Mouse (Mus musculus) gastrocnemius, postnatal 4 days (tissue): ENCODE measurements at regions not wholly inside any gene's neighbourhood (a gene's known extent, or its start where the extent isn't known, plus 50 kb on each side); places are given as distances from the start of the nearest gene placed in this dataset. TPM values are rescaled to one million over a fixed set of nuclear protein-coding genes. Genes with fewer than 3 reads are reported as not detected.

Source experiments
- DNase-seq, 2 experiments: peaks; one replicate each; pipeline ENCODE4 v3.0.0; 2021 to 2022; ENCODE audit warnings: low spot score in 2 of 2, mixed read lengths in 2 of 2
- microRNA-seq: library from miRNA; unstranded; fragments of <30 nt; microRNA quantifications from one replicate; pipeline ENCODE4 v1.2.0, GENCODE M21; 2021

DNA sequence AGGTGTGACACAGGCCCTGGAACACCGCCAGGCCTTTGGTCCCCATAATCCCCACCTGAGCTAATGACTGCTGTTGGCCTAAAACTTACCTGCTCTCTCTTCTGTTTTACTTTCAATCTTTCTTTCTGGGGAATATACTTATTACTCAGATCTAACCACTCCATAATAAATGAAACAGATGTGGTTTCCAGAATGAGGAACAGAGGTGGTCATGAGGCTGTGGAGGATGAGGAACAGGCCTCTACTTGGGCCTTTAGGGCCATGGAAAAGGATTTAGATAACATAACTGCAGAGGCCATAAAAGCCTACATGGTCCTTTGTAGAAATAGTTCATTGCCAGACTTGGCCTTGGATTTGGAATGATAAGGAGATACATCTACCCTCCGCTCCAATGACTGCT is 74.1 kb downstream of the B3gnt5 start:
- DNase-seq, result no peak

DNA sequence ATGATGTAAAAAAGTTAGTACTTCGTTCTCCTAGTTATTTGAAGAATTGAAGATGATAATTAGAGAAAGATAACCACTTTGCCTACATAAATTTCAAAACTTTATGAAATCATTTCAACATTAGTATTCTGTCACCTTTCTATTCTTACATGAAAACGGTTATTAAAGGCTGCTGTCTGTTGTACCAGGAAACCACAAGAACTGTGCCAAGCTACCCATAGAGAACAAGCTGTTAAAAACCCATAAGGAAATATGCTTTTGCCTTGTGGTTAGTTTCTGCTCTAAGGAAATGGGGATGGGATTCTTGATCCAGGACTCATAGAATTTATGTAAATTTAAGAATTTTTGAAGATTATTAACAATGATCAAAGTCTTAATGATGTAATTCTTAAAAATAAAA is 74.7 kb downstream of the B3gnt5 start:
- no peak for DNase-seq

DNA sequence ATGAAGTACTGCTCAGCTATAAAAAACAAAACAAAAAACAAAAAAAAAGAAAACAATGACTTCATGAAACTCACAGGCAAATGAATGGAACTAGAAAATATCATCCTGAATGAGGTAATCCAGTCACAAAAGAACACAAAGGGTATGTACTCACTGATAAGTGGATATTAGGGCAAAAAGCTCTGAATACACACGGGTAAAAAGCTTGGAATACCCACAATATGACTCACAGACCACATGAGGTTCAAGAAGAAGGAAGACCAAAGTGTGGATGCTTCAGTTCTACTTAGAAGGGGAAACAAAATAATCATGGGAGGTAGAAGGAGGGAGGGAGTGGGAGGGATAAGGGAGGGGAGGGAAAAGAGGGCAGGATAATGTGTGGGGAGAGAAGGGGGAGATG is 79.8 kb downstream of the B3gnt5 start:
- DNase-seq, result no peak

DNA sequence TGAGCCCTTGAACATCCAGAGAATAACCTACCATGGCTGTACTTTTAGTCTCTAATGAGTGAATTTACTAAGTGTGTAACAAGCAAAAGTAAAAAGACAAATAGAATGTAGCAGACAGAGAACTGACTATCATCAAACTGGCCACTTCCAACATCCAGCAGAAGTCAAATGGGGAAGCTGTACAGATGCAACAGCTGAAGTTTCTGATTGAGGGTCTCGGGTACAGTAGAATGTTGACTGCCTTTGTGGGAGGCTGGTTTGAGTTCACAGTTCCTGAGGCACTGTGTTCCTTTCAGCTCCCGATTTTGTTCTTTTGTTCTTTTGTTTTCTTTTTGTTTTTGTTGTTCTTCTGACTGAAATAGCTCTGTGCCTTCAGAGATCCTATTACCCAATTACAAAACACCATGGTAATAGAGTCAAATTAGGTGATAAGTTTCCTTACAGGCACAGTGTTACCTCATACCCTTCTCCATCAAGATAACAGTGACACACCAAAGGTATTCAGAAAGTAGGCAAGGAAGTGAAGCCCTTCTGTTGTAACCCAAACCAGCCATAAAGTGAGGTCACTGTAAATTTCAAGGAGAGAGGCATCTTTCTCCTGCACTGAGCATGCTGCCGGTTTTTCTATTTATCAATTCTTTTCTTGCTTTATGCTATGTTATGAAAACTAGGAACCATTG is 82.5 kb downstream of the B3gnt5 start:
- no peak for DNase-seq

DNA sequence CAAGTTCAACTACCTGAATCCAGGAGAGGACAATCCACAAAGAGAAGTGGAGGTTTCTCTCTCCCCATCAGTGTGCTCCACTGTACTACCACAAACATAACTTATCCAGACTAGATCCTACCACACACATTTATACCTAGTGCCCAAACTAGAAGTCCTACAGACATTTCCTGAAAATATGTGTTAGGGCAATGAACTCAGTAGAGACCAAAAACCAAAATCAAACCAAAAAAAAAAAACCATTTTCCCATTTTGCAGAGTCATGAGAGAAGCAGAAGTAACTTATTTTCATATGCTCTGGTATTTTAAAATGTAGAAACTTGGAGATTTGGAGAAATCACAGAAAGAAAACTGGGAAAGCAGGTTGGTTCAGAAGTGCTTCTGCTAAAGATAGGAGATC is 83.7 kb downstream of the B3gnt5 start:
- DNase-seq, result no peak

DNA sequence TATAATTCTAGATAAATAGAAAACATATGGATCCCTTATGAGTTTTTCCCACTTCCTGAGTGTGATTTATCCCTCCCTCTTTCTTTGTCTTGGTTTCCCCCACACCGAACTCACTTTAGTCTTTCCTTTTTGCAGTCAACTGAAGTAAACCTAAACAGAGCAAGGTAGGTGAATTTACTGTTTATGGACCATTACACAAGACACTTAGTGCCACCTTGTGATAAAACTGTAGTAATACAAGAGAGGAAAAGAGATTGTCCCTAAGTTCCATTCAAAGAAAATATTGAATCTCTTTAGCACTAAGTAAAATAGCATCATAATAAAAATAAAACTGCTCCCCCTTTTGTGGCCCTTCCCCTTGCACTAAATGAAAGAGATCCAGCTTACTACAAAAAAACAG is 88.4 kb downstream of the B3gnt5 start:
- no peak for DNase-seq

DNA sequence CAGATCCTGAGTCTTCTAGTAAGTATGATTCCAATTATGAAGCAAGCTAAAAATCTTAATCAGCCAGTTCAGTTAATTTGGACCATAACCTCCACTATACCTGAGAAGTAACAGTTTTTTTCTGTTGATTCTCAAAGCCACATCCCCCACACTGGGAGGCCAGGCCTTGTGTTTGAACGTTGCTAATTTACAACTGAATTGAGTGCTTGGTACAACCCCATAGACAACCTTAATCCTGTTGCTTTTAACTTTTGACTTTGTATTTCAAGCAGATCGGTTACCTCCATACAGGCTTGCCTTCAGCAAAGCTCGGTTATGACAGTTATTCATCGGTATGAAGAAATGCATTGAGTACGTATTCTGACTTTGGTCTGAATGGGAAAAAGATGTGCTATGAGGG is 105.3 kb downstream of the B3gnt5 start:
- DNase-seq, result no peak

DNA sequence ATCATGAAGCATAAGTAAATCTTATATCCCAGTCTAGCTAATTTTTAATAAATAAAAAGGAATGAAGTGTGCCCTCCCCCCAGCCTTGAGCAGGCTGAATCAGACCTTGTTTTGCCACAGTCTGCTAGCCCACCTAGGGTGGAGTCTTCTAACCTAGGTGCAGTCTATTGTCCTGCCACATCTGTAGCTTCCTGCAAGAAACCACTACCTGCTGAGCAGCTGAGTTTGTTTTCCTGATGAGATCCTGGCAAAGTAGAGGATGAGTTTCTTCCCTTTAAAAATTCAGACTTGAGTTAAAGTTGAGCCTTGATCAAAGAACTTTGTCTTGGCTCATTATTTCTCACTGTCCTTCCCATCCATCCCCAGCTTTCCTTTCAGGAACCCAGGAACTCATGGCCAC is 105.9 kb downstream of the B3gnt5 start:
- DNase-seq, result no peak

DNA sequence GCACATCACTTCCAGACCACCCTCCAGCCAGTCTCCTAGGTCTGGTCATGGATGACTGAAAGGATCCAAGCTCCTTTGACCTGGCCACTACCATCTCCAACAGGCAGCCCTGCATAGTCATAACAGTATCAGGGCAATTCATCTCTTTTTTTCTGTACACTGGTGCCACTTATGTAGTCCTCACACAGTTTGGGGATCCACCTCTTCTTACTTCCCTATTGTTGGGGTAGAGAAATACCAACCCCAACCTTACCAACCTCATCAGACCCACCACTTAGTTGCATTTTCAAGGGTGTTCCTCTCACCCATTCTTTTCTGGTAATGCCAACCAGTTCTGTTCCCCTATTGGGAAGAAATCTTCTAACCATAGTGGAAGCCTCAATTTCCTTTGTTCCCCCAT is 109.4 kb downstream of the B3gnt5 start:
- no peak for DNase-seq

DNA sequence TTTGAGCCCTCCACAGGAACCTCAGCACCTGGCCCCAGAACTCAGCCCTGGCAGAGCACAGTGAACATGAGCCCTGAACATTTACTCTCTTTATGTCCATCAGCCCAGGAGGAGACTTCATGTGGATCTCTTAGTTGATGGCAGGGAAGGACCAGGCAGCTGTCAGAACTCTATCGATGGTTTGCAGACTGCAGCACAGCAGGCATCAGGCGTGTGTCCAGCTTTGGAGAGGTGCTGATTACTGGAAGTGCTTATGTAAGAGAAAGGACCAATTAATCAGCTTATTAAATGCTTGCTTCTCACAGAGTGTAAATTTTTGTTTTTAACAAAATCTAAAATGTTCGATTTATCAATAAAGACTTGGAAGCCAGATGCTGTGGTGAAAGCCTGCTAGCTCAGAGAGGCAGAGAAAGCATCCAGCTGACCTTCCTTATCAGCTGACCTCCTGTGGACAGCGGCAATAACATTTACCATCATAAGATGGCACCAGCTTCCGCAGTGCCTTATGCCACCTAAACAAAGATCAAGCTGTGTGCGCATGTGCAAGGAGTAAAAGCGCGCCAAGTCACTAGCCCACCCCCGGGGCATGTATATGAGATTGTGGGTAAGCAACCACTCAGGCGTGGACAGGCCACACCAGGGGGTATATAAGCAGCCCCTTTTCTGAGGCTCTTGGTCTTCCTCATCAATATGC is 105.8 kb downstream of the Klhl6 start:
- no peak for DNase-seq

DNA sequence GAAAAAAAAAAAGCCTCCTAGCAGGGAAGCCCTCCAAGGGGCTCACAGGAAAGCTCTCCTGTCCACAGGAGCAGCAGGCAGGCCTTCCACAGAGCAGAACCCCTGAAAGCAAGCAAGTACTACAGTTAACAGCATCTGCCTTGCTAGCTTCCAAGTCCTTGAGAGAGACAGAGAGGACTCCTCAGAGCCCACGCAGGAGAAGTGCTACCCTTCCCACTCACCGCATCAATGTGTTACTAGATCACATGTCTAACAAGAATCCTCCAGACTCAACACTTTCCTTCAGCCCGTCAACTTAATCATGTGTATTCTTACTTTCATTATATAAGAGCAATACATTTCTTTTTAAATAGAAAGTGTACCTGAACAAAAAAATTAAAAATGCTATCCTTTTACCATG is 99.9 kb downstream of the Klhl6 start:
- no peak for DNase-seq

DNA sequence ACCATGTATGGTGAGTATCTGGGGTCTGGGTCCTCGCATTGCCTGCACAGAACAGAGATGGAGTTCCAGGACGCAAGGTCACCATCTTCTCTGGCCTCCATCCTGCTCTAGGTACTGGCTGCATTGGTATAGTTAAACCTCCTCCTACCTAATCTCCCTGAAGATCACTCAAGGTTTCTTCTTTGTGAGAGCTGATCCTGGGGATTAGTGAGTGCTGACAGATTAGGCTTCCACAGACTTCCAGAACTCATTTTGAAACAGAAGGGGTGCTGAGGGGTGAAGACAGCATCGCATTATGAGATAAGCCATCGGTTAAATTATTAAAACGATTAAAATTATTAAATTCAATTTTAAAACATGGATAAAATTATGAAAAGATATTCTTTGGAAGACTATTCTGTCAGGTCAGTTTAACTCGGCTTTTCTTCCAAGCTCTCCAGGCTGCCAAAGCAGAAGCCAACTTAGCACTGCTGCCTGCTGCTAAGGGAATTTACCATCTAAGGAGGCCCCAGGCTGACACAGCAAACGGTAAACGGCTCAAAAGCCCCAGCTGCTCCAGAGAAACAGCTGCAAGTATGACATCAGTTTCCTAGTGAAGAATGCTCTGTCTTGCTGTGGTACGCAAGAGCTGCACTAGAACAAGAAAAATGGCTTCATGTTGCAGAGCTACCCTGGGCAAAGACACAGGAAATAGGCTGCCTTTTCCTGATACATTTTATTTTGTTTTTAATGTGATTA is 98.9 kb downstream of the Klhl6 start:
- peak in 1 of 2 experiments; percentile 42 for DNase-seq

DNA sequence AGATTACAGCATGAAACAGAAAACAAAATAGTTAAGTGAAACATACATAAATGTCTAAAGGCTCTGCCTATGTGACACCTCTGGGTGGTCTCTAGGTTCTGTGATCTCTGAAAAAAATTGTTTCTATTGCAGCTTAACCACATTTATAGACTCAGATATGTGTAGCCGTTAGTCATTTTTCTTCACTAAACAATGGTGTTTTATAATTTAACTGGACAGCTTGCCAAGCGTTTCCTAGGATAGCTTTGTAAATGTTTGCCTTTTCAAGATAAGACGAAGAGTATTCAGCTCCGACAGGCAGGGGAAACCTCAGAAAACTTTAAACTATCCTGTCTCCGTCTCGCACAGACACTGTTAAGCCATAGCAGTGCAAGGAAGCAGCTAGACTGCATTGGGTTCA is 98.3 kb downstream of the Klhl6 start:
- no peak for DNase-seq

DNA sequence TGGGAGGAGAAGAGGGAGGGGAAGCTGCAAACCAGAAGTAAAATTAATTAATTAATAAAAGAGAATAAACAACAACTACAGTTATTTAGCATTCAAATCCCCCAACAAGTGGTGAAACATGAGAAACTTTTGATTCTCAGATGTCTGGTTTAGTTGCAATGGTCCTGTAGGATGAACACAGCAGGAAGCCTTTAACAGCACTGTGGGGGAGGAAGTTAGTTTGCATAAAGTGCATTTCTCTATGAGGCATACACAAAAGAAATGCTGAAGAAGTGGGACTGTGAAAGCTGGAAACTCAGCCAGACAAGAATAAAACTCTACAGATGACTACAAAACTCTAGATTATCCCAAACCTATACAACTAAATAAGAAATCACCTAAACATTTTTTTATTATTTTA is 96.2 kb downstream of the Klhl6 start:
- no peak for DNase-seq

DNA sequence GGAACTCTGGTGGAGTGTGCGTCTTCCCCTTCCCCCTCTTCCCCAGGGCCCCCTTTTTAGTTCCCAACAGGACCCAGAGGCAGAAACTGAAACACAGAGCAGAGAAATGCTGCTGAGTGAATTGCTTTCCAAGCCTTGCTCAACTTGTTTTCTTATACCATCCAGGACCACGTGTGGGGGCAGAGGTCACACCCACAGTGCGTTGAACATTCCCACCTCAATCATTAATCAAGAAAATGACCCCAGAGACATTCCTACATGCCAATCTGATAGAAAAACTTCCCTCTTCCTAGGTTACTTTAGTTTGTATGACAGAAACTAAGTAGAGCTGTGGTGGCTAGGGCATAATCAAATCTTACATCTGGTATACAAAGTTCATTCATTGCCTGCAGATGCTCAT is 93.3 kb downstream of the Klhl6 start:
- DNase-seq, result no peak

DNA sequence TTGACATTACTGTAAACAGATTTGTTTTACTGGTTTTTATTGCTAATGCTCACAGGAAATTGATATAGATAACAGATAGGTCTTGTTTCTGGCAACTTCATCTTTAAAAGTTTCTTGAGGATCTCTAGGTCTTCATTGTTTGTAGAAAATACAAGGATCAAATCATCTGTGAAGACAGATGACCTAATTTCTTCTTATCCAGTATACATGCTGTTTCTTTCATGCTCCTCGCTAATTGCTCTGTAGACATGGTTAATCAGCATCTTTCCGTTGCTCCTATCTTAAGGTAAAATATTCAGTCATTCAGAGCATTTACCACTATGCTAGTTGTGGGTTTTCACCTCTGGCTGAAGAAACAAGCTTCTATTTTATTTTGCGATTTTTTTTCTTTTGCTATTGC is 91.4 kb downstream of the Klhl6 start:
- DNase-seq, result no peak

DNA sequence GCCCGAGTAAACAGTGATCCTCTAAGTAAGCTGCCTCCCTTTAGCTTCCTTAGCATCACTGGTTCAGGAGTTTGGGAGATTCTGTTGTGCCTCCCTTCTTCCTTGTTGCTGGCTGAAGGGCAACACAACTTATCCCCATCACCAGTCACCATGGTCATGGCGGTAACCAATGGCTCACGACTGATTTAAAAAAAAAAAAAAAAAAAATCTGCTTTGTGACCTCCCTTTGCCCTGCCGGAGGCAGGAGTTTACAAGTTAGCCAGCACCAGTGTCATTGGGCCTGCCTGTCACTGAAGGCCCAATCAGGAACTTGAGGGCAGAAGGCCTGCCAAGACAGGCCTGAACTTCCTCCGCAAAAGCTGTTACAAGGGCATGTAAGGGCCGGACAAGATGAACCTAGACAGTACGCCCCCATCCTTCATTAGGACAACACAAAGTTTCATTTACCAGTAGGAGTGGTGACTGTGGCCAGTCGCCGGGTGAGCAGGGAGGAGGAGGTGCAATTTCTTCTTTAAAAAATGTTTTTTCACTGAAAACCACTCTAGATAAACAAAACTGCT is 88.3 kb downstream of the Klhl6 start:
- DNase-seq, result no peak

Small RNA genes lying in the stretch of these regions (microRNA-seq; reads per million reads assigned to microRNA genes)
- not detected for gene Gm27883
